Mouse (Mus musculus) neural tube, embryonic 14.5 days (tissue): Measurements from ENCODE around the gene Ap2a1. TPM values are rescaled to one million over a fixed set of nuclear protein-coding genes. Genes with fewer than 3 reads are reported as not detected.
A peak's percentile ranks its signal among the peaks of the same experiment; 100 is the strongest.

Experiments
- ATAC-seq: fragments of 200-750 bp; cut with Nextera tagmentation; 2 replicates; pipeline ENCODE4 v1.8.0; 2017; ENCODE audit warnings: low read depth, mild to moderate bottlenecking, moderate TSS enrichment, moderate library complexity
- H3K27ac ChIP-seq: fragments of 300-500 bp; sonication (generic); 2 replicates; pipeline ENCODE4 v1.5.1; 2014; ENCODE audit warnings: low read depth, mild to moderate bottlenecking, control low read depth, low read length, moderate library complexity, mixed read lengths
- H3K27me3 ChIP-seq: fragments of 300-500 bp; sonication (generic); 2 replicates; pipeline ENCODE4 v1.6.1; 2014; ENCODE audit warnings: low read length; ENCODE audit not compliant: control insufficient read depth, insufficient read depth
- H3K36me3 ChIP-seq: fragments of 300-500 bp; sonication (generic); 2 replicates; pipeline ENCODE4 v1.6.1; 2014; ENCODE audit warnings: low read length, mixed read lengths; ENCODE audit not compliant: control insufficient read depth, insufficient read depth
- H3K4me1 ChIP-seq: fragments of 300-500 bp; sonication (generic); 2 replicates; pipeline ENCODE4 v1.6.1; 2014; ENCODE audit warnings: low read length; ENCODE audit not compliant: control insufficient read depth, insufficient read depth
- H3K4me2 ChIP-seq: fragments of 300-500 bp; sonication (generic); 2 replicates; pipeline ENCODE4 v1.6.1; 2014; ENCODE audit warnings: mild to moderate bottlenecking, low read depth, low read length, control low read depth
- H3K4me3 ChIP-seq: fragments of 300-500 bp; sonication (generic); 2 replicates; pipeline ENCODE4 v1.5.1; 2014; ENCODE audit warnings: low read depth, low read length, control low read depth, mixed read lengths
- H3K9ac ChIP-seq: fragments of 300-500 bp; sonication (generic); replicated peaks from 2 replicates; pipeline ENCODE4 v1.6.1; 2014; ENCODE audit warnings: low read depth, mild to moderate bottlenecking, control low read depth, low read length, mixed read lengths
- H3K9me3 ChIP-seq: fragments of 300-500 bp; sonication (generic); 2 replicates; pipeline ENCODE4 v1.6.1; 2016; ENCODE audit warnings: low read length; ENCODE audit not compliant: control insufficient read depth
- WGBS: fragments of 180-500 bp; shearing (Covaris S2); extraction: QIAGEN DNeasy Blood & Tissue Kit; methylation state at CpG from one replicate; pipeline ENCODE4 v1.1.7; 2014; 5-methylcytosine and 5-hydroxymethylcytosine counted together
- polyA plus RNA-seq: library from polyadenylated mRNA; unstranded; fragments of >200 nt; fragmentation: Nextera tagmentation; extraction: Ambion mirVana; gene quantifications from 2 replicates; pipeline ENCODE4 v1.2.1, GENCODE M21; 2014

The Ap2a1 gene
- polyA plus RNA-seq, 1 experiment from 2014 or later, result 128 TPM

GRCm38 (mm10) chr7:44908706-44909476, 20.4 kb downstream of the Ap2a1 start:
- Histone ChIP-seq H3K4me2 (no peak overlapping the region), H3K4me1 (no peaks in the 10 kb centered on the region), H3K36me3 (peaks cover 65% of the 10 kb centered on the region), H3K4me3 (no peak overlapping the region), H3K27ac (no peak overlapping the region), H3K9ac (no peak overlapping the region), H3K27me3 (no peaks in the 10 kb centered on the region), H3K9me3 (no peaks in the 10 kb centered on the region)
- ATAC-seq, result no peak
- 92% methylated on average over 15 of the region's 15 CpGs for WGBS

GRCm38 (mm10) chr7:44905430-44905829, 23.9 kb downstream of the Ap2a1 start:
- no peak overlapping the region for H3K9ac ChIP-seq
- H3K36me3 ChIP-seq, result peaks cover 74% of the 10 kb centered on the region
- no peaks in the 10 kb centered on the region for H3K27me3 ChIP-seq
- 93% methylated on average over 20 of the region's 20 CpGs for WGBS
- no peak overlapping the region for H3K4me2 ChIP-seq
- no peak overlapping the region for H3K4me3 ChIP-seq
- ATAC-seq, result no peak
- H3K9me3 ChIP-seq, result no peaks in the 10 kb centered on the region
- H3K4me1 ChIP-seq, result no peaks in the 10 kb centered on the region
- no peak overlapping the region for H3K27ac ChIP-seq

- Histone ChIP-seq H3K9ac (no peak overlapping the region), H3K36me3 (peaks cover 51% of the 10 kb centered on the region), H3K4me3 (no peak overlapping the region), H3K9me3 (no peaks in the 10 kb centered on the region), H3K27me3 (no peaks in the 10 kb centered on the region), H3K4me2 (no peak overlapping the region), H3K27ac (no peak overlapping the region), H3K4me1 (peaks cover 12% of the 10 kb centered on the region)
- no peak for ATAC-seq
- WGBS, result 20% methylated on average over 21 of the region's 21 CpGs
These were observed 28.0 kb downstream of the Ap2a1 start for GRCm38 (mm10) chr7:44901230-44901722.

- Histone ChIP-seq H3K9ac (no peak overlapping the region), H3K27me3 (no peaks in the 10 kb centered on the region), H3K4me3 (no peak overlapping the region), H3K36me3 (peaks cover 45% of the 10 kb centered on the region), H3K4me1 (peaks cover 12% of the 10 kb centered on the region), H3K9me3 (no peaks in the 10 kb centered on the region), H3K27ac (no peak overlapping the region), H3K4me2 (no peak overlapping the region)
- no peak for ATAC-seq
- 91% methylated on average over 11 of the region's 11 CpGs for WGBS
These were observed 28.7 kb downstream of the Ap2a1 start for GRCm38 (mm10) chr7:44900632-44901031.

- Histone ChIP-seq H3K27ac (no peak overlapping the region), H3K9ac (no peak overlapping the region), H3K27me3 (no peaks in the 10 kb centered on the region), H3K4me2 (no peak overlapping the region), H3K4me3 (no peak overlapping the region), H3K36me3 (peaks cover 26% of the 10 kb centered on the region), H3K9me3 (no peaks in the 10 kb centered on the region), H3K4me1 (peaks cover 18% of the 10 kb centered on the region)
- WGBS, result 36% methylated on average over 19 of the region's 19 CpGs
- no peak for ATAC-seq
These were observed 30.7 kb downstream of the Ap2a1 start for GRCm38 (mm10) chr7:44898607-44899006.

GRCm38 (mm10) chr7:44896499-44896898, 32.8 kb downstream of the Ap2a1 start:
- H3K36me3 ChIP-seq, result peaks cover 15% of the 10 kb centered on the region
- peak overlapping the region; percentile 84 for H3K27ac ChIP-seq
- peak overlapping the region; percentile 42 for H3K4me3 ChIP-seq
- peak overlapping the region; percentile 69 for H3K4me2 ChIP-seq
- H3K27me3 ChIP-seq, result no peaks in the 10 kb centered on the region
- H3K4me1 ChIP-seq, result peaks cover 27% of the 10 kb centered on the region
- no peaks in the 10 kb centered on the region for H3K9me3 ChIP-seq
- no peak for ATAC-seq
- WGBS, result 35% methylated on average over 10 of the region's 10 CpGs
- peak overlapping the region; percentile 54 for H3K9ac ChIP-seq

- Histone ChIP-seq H3K27me3 (no peaks in the 10 kb centered on the region), H3K27ac (peak within 1 kb of the TSS; percentile 84), H3K4me2 (peak within 1 kb of the TSS; percentile 69), H3K36me3 (peaks cover 14% of the 10 kb centered on the region), H3K4me3 (peak within 1 kb of the TSS; percentile 42), H3K9me3 (no peaks in the 10 kb centered on the region), H3K9ac (peak within 1 kb of the TSS; percentile 54), H3K4me1 (peaks cover 34% of the 10 kb centered on the region)
- ATAC-seq, result peak; percentile 78
- WGBS, result under 1% methylated on average over 34 of the region's 34 CpGs
These were observed 33.5 kb downstream of the Ap2a1 start, which contains the start of gene Fuz for GRCm38 (mm10) chr7:44895593-44896434. TSS of gene Fuz (plus strand) at chr7:44896079.

- H3K9ac ChIP-seq, result no peak overlapping the region
- peaks cover 38% of the 10 kb centered on the region for H3K4me1 ChIP-seq
- H3K27me3 ChIP-seq, result no peaks in the 10 kb centered on the region
- 23% methylated on average over 7 of the region's 7 CpGs for WGBS
- H3K36me3 ChIP-seq, result peaks cover 9% of the 10 kb centered on the region; the same call in 1 of the 2 replicates
- no peaks in the 10 kb centered on the region for H3K9me3 ChIP-seq
- ATAC-seq, result no peak
- H3K27ac ChIP-seq, result peak overlapping the region; percentile 84
- peak overlapping the region; percentile 42 for H3K4me3 ChIP-seq
- H3K4me2 ChIP-seq, result peak overlapping the region; percentile 69
These were observed 34.1 kb downstream of the Ap2a1 start for GRCm38 (mm10) chr7:44895206-44895592.

- Histone ChIP-seq H3K27me3 (no peaks in the 10 kb centered on the region), H3K4me1 (peaks cover 38% of the 10 kb centered on the region), H3K9me3 (no peaks in the 10 kb centered on the region), H3K4me3 (no peak overlapping the region), H3K9ac (no peak overlapping the region), H3K27ac (peak overlapping the region; percentile 84; the same call in 1 of the 2 replicates), H3K4me2 (no peak overlapping the region), H3K36me3 (no peaks in the 10 kb centered on the region)
- 93% methylated on average over 3 of the region's 3 CpGs for WGBS
- no peak for ATAC-seq
These were observed 35.1 kb downstream of the Ap2a1 start for GRCm38 (mm10) chr7:44894175-44894574.
